Mouse (Mus musculus) brain, embryonic 14.5 days (tissue): Measurements from ENCODE around the gene Rgl3.

ENCODE experiments used
- CTCF ChIP-seq: fragments of 200-500 bp; IDR thresholded peaks from 2 replicates; pipeline ENCODE4 v1.5.1; 2012; ENCODE audit warnings: inconsistent platforms, mild to moderate bottlenecking, moderate library complexity, borderline replicate concordance; ENCODE audit not compliant: insufficient read depth, insufficient read length; ENCODE audit errors: extremely low read depth
- POLR2A ChIP-seq: fragments of 200-500 bp; IDR thresholded peaks from 2 replicates; pipeline ENCODE4 v1.6.1; 2012; ENCODE audit warnings: mild to moderate bottlenecking, inconsistent platforms, borderline replicate concordance; ENCODE audit not compliant: poor library complexity, insufficient read depth, insufficient read length, severe bottlenecking; ENCODE audit errors: extremely low read depth

DNA sequence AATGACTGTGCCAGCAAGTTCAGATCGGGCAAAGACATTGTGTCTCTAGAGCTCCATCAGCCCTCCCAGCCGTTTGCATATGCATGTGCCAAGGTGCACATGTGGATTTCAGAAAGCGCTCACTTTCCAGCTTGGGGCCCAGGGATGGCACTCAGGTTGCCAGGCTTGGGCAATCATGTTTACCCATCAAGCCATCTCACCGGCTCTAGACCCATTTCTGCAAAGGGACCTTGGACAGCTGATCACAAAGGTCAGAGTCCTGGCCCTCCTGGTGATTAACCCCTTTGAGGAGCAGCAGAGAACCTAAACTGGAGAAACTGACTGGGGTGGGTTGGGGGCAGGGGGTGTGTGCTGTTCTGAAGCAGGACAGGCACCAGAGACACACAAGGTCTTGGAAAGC, 3.0 kb upstream of the Rgl3 start:
- no peak for TF ChIP-seq CTCF
- TF ChIP-seq POLR2A, result no peak
